Mouse (Mus musculus) limb, embryonic 15.5 days (tissue): ENCODE results near the gene Sox5. TPM values are rescaled to one million over a fixed set of nuclear protein-coding genes. Genes with fewer than 3 reads are reported as not detected.

ENCODE experiments used
- ATAC-seq: fragments of 200-750 bp; cut with Nextera tagmentation; 2 replicates; pipeline ENCODE4 v1.8.0; 2017; ENCODE audit warnings: low read depth, moderate TSS enrichment; ENCODE audit not compliant: insufficient number of reproducible peaks, low FRiP score, low TSS enrichment
- H3K27ac ChIP-seq: fragments of 300-500 bp; sonication (generic); 2 replicates; pipeline ENCODE4 v1.5.1; 2015; ENCODE audit warnings: moderate library complexity, mild to moderate bottlenecking, inconsistent platforms
- H3K27me3 ChIP-seq: fragments of 300-500 bp; sonication (generic); 2 replicates; pipeline ENCODE4 v1.6.1; 2015; ENCODE audit warnings: inconsistent platforms
- H3K36me3 ChIP-seq: fragments of 300-500 bp; sonication (generic); 2 replicates; pipeline ENCODE4 v1.6.1; 2015; ENCODE audit warnings: inconsistent platforms
- H3K4me1 ChIP-seq: fragments of 300-500 bp; sonication (generic); 2 replicates; pipeline ENCODE4 v1.6.1; 2015; ENCODE audit warnings: inconsistent platforms
- H3K4me2 ChIP-seq: fragments of 300-500 bp; sonication (generic); 2 replicates; pipeline ENCODE4 v1.6.1; 2015; ENCODE audit warnings: mild to moderate bottlenecking, inconsistent platforms
- H3K4me3 ChIP-seq: fragments of 300-500 bp; sonication (generic); 2 replicates; pipeline ENCODE4 v1.5.1; 2015; ENCODE audit warnings: mild to moderate bottlenecking, inconsistent platforms
- H3K9ac ChIP-seq: fragments of 300-500 bp; sonication (generic); 2 replicates; pipeline ENCODE4 v1.6.1; 2015; ENCODE audit warnings: inconsistent platforms
- H3K9me3 ChIP-seq: fragments of 300-500 bp; sonication (generic); 2 replicates; pipeline ENCODE4 v1.6.1; 2016; ENCODE audit warnings: inconsistent platforms
- WGBS: fragments of 180-500 bp; shearing (Covaris S2); methylation state at CpG from one replicate; pipeline ENCODE4 v1.1.7; 2015; 5-methylcytosine and 5-hydroxymethylcytosine counted together
- polyA plus RNA-seq: library from polyadenylated mRNA; unstranded; fragments of >200 nt; fragmentation: Nextera tagmentation; extraction: Ambion mirVana; gene quantifications from 2 replicates; pipeline ENCODE4 v1.2.1, GENCODE M21; 2015

Gene Sox5
- polyA plus RNA-seq, 1 experiment from 2014 or later: 36.0 TPM

DNA sequence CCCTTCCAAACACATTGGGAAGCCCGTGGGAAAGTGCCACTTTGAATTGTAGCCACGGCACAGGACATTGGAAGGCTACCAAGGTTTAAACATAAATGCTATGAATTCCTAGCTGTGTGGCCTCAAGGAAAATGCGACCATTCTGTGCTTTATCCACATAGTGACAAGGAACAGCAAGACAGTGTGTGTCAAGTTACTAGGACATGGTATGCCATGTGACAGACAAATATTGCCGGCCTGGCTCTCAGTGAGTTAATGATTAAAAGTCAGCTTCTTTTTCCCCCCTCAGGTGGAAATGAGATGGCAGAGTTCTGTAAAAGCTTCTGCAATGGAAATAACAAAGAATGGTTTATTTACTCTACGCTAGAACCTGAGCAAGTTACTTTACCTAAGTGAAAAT lies 138.2 kb downstream of the Sox5 start:
- no peak for ATAC-seq
- Histone ChIP-seq H3K27me3 (no peaks in the 10 kb centered on the region), H3K36me3 (no peaks in the 10 kb centered on the region), H3K4me3 (no peak overlapping the region), H3K9me3 (no peaks in the 10 kb centered on the region), H3K4me2 (no peak overlapping the region), H3K4me1 (no peaks in the 10 kb centered on the region), H3K27ac (no peak overlapping the region), H3K9ac (no peak overlapping the region)
- 76% methylated on average over 5 of the region's 5 CpGs for WGBS

DNA sequence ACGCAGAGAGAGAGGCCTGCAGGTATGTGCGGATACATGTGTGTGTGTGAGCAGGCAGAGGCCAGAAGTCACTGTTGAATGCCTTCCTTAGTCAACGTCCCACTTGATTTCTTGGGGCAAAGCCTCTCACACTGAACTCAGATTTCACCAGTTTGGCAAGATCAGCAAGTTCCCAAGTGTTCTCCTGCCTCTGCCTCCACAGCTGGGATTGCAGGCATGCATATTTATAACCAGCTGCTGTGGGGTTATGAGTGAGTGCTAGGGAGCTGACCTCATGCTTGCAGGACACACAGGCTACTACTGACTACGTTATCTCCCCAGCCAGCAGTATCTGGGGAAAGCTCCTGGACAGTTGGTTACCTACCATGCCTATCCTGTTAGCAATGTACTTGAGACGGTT lies 139.9 kb downstream of the Sox5 start:
- Histone ChIP-seq H3K27me3 (no peaks in the 10 kb centered on the region), H3K9me3 (no peaks in the 10 kb centered on the region), H3K4me3 (no peak overlapping the region), H3K4me2 (no peak overlapping the region), H3K36me3 (no peaks in the 10 kb centered on the region), H3K9ac (no peak overlapping the region), H3K4me1 (no peaks in the 10 kb centered on the region), H3K27ac (no peak overlapping the region)
- ATAC-seq: no peak
- WGBS: 53% methylated on average over 5 of the region's 5 CpGs

DNA sequence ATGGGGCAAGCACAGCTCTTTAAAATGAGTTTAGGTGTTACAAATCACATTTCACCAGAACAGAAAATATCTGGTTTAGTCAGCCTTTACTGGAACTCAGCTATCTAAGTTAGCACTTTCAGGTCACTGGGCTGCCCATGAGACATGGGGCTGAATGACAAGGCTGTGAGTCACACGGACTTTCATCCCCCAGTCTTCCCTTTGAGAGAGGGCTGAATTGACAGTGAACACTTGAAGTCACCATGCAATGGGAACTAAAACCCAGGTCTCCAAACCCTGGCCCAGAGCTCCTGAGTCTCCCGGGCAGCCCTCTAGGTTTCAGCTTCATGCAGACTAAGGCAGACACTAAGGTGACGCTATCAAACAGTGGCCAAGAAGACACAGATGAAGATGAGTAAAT lies 141.2 kb downstream of the Sox5 start:
- no peak overlapping the region for H3K4me3 ChIP-seq
- H3K36me3 ChIP-seq: no peaks in the 10 kb centered on the region
- H3K27ac ChIP-seq: no peak overlapping the region
- H3K9ac ChIP-seq: no peak overlapping the region
- no peak overlapping the region for H3K4me2 ChIP-seq
- WGBS: 92% methylated on average over 3 of the region's 3 CpGs
- H3K4me1 ChIP-seq: no peaks in the 10 kb centered on the region
- no peak for ATAC-seq
- no peaks in the 10 kb centered on the region for H3K27me3 ChIP-seq
- no peaks in the 10 kb centered on the region for H3K9me3 ChIP-seq

DNA sequence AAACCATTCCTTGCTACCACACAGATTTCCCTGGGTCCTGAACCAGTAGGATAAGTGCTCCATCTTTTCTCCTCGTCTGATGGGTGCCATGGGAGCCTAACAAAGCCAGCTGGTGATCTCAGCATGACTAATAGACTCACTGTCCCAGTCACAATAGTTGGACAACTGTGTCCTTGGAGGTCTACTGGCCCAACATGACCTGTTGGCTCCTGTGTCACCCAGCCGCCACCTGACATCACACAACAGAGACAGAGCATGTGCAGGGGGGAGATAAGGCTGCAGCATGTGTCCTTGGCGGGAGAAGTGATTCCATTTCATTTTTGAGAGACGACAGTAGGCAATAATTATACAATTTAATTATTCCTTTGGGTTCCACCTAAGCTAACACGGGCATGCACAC lies 143.2 kb downstream of the Sox5 start:
- Histone ChIP-seq H3K9ac (no peak overlapping the region), H3K36me3 (no peaks in the 10 kb centered on the region), H3K27me3 (no peaks in the 10 kb centered on the region), H3K9me3 (no peaks in the 10 kb centered on the region), H3K4me3 (no peak overlapping the region), H3K27ac (no peak overlapping the region), H3K4me2 (no peak overlapping the region), H3K4me1 (no peaks in the 10 kb centered on the region)
- ATAC-seq: no peak
- WGBS: 79% methylated on average over 5 of the region's 5 CpGs

DNA sequence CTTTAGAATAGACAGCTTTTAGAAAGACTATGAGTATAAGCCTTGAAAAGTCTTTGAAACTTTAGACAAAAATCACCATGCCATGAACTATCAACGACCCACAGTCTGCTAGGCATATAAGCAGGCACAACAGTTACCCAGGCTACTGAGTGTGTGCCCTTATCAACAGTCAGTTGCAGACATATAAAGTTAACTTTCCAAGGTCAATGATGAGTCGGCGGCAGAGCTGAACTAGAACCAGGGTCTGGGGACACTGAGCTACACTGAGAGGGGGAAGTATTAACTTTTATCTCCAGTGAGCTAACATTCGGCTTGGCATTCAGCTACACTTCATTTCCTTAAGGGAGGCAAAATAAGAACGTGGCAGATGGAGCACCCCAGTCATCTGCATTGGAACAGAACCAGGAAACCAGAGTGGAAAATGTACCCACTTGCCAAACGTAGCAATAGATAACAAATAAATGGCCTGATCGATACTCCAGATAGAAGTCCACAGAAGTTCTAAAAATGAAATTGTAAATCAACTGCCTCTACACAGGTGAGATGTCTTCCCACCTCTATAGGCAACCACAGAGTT lies 154.2 kb downstream of the Sox5 start:
- H3K27ac ChIP-seq: no peak overlapping the region
- 80% methylated on average over 7 of the region's 7 CpGs for WGBS
- no peaks in the 10 kb centered on the region for H3K27me3 ChIP-seq
- no peak overlapping the region for H3K4me2 ChIP-seq
- H3K9ac ChIP-seq: no peak overlapping the region
- no peaks in the 10 kb centered on the region for H3K36me3 ChIP-seq
- no peaks in the 10 kb centered on the region for H3K9me3 ChIP-seq
- no peaks in the 10 kb centered on the region for H3K4me1 ChIP-seq
- no peak overlapping the region for H3K4me3 ChIP-seq
- ATAC-seq: no peak

DNA sequence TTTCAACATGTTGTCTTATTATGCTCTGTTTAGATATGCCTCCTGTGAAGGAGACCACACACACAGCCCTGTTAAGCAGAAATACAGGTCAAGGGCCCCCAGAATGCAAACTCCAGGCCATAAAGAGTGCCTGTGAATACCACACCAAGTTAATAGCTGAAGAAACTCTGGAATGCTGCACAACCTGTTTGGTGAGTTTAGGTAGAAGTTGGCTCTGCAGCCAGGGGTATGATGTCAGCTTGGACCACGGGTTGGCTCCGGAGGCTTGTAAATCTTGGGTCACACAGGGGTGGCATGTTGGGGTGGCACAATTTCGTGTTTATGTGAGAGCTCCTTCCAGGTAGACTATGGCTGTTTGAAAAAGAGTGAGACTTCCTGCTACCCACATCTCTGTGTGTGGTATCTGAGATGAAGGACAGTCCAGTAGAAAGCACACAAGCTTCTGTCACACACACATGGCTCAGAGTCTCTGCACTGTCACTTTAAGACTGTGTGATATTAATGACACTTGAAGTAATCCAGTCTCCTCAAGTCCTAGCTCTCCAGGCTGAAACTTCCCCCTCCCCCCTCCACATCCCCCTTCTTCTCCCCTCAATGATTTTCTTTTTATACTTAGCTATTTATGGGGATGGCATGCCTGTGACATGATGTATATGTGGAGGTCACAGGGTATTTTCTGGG lies 160.5 kb downstream of the Sox5 start:
- H3K4me2 ChIP-seq: no peak overlapping the region
- H3K4me1 ChIP-seq: peaks cover 4% of the 10 kb centered on the region
- H3K36me3 ChIP-seq: no peaks in the 10 kb centered on the region
- no peak overlapping the region for H3K27ac ChIP-seq
- no peaks in the 10 kb centered on the region for H3K27me3 ChIP-seq
- H3K9ac ChIP-seq: no peak overlapping the region
- ATAC-seq: no peak
- H3K4me3 ChIP-seq: no peak overlapping the region
- H3K9me3 ChIP-seq: no peaks in the 10 kb centered on the region
- WGBS: 11% methylated on average over 3 of the region's 3 CpGs

DNA sequence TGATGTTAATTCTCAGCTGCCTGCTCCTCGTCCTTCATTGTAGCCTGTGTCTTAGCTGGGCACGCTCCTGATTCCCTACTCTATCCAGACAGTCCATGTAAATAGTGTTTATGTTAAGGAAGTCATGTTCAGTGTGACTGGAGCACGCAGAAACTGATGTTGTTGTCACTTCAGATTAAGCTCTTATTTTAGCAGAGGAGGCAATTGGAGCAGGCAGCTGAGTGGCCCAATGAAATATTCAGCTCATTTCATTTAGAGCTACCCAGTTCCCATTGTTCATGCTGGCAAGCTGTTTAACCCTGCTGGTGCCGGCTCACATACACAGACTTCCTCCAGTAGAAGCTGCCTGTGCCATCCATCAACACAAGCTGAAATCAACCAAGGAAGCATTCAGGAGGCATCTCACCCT lies 170.4 kb downstream of the Sox5 start:
- WGBS: 61% methylated on average over 4 of the region's 4 CpGs
- ATAC-seq: no peak
- Histone ChIP-seq H3K4me2 (no peak overlapping the region), H3K27ac (no peak overlapping the region), H3K9me3 (no peaks in the 10 kb centered on the region), H3K9ac (no peak overlapping the region), H3K4me3 (no peak overlapping the region), H3K27me3 (no peaks in the 10 kb centered on the region), H3K4me1 (no peaks in the 10 kb centered on the region), H3K36me3 (no peaks in the 10 kb centered on the region)

DNA sequence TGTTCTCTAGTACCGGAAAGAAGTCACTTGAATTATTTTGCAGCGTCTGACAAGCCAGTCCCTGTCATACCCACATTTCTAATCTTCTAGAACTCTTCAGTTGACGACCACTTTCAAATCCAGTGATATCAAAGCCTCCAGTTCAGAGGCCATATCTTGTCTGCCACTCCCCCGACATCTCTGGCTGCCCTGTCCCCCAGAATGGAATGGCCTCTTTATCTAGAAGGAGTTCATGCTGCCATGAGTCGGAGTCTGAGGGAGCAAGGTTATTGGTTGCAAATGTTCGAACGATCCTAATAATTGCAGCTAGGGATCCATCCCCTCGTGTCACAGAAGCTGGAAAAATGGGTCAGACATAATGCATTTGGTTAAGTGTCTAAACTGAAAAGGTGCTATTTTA lies 170.9 kb downstream of the Sox5 start:
- Histone ChIP-seq H3K27ac (no peak overlapping the region), H3K9me3 (no peaks in the 10 kb centered on the region), H3K27me3 (no peaks in the 10 kb centered on the region), H3K4me1 (no peaks in the 10 kb centered on the region), H3K4me2 (no peak overlapping the region), H3K9ac (no peak overlapping the region), H3K36me3 (no peaks in the 10 kb centered on the region), H3K4me3 (no peak overlapping the region)
- no peak for ATAC-seq
- WGBS: 78% methylated on average over 8 of the region's 8 CpGs

DNA sequence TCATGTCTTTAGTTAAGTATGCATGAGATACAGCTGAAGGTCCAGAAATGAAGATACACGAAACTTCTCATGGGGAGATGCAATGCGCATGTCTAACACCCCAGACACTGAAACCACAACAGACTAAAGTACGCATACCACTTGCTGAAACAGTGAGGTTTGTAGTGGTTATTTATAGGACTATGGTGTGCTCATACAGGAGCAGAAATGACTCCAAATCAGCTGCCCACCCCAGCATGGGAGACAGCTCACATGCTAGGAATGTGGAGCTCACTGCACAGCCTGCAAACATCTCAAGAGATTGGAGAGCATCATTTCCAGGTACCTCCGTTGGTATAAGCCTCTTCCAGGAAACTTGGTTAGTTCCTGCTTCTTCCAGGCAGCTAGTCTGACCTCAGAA lies 178.9 kb downstream of the Sox5 start:
- Histone ChIP-seq H3K27ac (no peak overlapping the region), H3K4me2 (no peak overlapping the region), H3K27me3 (no peaks in the 10 kb centered on the region), H3K4me3 (no peak overlapping the region), H3K4me1 (no peaks in the 10 kb centered on the region), H3K9me3 (no peaks in the 10 kb centered on the region), H3K9ac (no peak overlapping the region), H3K36me3 (no peaks in the 10 kb centered on the region)
- WGBS: 91% methylated on average over 4 of the region's 4 CpGs
- ATAC-seq: no peak

DNA sequence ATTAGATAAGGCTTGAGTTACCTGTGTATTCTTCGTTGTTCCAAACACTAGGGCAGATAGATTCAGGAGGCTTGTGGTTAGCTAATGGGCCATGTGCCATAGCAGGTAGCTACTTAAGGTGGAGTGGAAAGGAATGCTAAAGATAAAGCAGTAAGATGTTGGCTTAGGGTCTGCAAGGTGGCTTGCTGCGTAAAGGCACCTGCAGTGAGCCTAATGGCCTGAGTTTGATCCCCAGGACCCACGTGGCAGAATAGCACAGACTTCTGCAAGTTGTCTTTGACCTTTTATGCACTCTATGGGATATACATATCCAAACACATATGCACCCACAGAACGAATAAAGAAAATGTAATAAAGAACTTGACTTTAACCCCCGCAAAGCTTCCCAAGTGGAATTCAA lies 181.4 kb downstream of the Sox5 start:
- Histone ChIP-seq H3K4me3 (no peak overlapping the region), H3K9me3 (no peaks in the 10 kb centered on the region), H3K27ac (no peak overlapping the region), H3K9ac (no peak overlapping the region), H3K4me2 (no peak overlapping the region), H3K36me3 (no peaks in the 10 kb centered on the region), H3K4me1 (peaks cover 8% of the 10 kb centered on the region; the same call in 1 of the 2 replicates), H3K27me3 (no peaks in the 10 kb centered on the region)
- ATAC-seq: no peak
- 78% methylated on average over 5 of the region's 5 CpGs for WGBS

DNA sequence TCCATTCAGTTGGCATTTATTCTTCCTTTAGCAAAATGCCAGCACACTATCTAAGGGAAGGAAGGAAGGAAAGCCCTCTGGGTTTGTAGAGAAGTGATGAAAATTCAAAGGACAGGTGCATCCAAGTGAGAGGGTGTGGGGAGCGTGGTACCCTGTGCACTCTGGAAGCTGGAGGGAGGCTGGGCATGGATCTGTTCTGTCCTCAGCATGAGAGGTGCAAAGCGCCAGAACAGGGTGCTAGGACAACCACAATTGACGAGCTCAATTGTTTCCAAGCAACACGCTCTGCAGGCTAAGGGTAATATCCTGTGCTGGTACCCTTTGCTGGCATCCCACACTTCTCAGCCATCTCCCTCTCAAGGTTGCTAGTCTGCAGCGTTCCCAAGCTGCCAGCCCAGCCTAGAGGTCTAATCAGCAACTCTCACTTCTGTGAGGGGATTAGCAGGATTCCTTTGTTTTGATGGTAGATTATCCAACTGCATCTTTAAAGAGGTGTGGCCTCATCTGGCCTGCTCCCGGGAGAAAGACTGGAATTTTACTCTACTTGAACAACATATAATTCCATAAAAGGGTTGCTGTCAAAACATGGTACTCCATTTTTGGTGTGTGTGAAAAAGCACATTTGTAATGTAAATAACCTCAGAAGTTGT lies 183.3 kb downstream of the Sox5 start:
- WGBS: 49% methylated on average over 6 of the region's 6 CpGs
- Histone ChIP-seq H3K4me1 (peaks cover 8% of the 10 kb centered on the region; the same call in 1 of the 2 replicates), H3K27ac (no peak overlapping the region), H3K9me3 (no peaks in the 10 kb centered on the region), H3K36me3 (no peaks in the 10 kb centered on the region), H3K9ac (no peak overlapping the region), H3K4me3 (no peak overlapping the region), H3K4me2 (no peak overlapping the region), H3K27me3 (no peaks in the 10 kb centered on the region)
- ATAC-seq: no peak

DNA sequence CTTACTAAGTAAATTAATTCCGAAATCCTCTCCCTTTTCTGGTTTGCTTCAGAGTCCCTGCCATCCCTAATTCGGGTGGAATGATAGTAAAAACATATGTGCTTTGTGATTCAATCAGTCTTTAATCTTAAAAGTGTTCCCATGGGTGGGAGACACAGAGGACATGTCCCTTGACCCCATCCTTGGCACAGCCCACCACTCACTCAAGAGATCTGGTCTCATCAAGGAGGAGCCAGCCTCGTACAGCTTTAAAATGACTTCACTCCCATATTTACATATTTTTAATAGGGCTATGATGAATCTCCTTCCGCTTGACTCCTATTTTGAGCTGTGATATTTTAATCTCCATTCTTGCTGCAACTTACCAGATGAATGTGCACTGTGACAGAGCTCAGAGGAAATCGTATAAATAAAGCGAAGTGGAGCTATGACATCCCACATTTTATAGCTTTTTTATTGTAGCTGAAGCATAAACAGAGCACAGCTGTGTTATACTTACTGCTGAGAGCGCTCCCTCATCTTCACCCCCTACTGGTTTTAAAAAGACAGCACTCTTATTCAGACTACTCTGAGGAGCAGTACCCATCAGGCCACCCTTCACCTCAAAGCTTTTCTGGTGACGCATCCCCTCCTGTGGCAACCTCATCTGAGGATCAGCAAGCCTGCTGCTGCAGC lies 185.1 kb downstream of the Sox5 start:
- Histone ChIP-seq H3K36me3 (no peaks in the 10 kb centered on the region), H3K27me3 (no peaks in the 10 kb centered on the region), H3K4me2 (no peak overlapping the region), H3K9ac (no peak overlapping the region), H3K4me1 (peaks cover 8% of the 10 kb centered on the region; the same call in 1 of the 2 replicates), H3K9me3 (no peaks in the 10 kb centered on the region), H3K4me3 (no peak overlapping the region), H3K27ac (no peak overlapping the region)
- no peak for ATAC-seq
- WGBS: 38% methylated on average over 8 of the region's 8 CpGs
